Mouse (Mus musculus) bone marrow, adult 2 months (tissue): ENCODE measurements around the gene Cited4.

Experiments used
- CTCF ChIP-seq: fragments of 200-500 bp; IDR thresholded peaks from 2 replicates; pipeline ENCODE4 v1.5.1; 2011; ENCODE audit warnings: low read length, control low read depth; ENCODE audit not compliant: control insufficient read depth, insufficient read depth
- POLR2A ChIP-seq: fragments of 200-500 bp; IDR thresholded peaks from 2 replicates; pipeline ENCODE4 v1.6.1; 2011; ENCODE audit warnings: low read depth, mild to moderate bottlenecking, control low read depth, low read length, borderline replicate concordance; ENCODE audit not compliant: control insufficient read depth

- no peak for TF ChIP-seq POLR2A
- no peak for TF ChIP-seq CTCF
Observed at GRCm38 (mm10) chr4:120665144-120665700, 1.1 kb upstream of the Cited4 start.
